Mouse (Mus musculus) heart, adult 2 months (tissue): ENCODE data around the gene Sf3b3.

ENCODE experiments used
- CTCF ChIP-seq: fragments of 200-600 bp; IDR thresholded peaks from 2 replicates; pipeline ENCODE4 v1.8.1; 2022; ENCODE audit warnings: antibody characterized with exemption, mild to moderate bottlenecking, moderate library complexity
- EP300 ChIP-seq: fragments of 200-500 bp; IDR thresholded peaks from 2 replicates; pipeline ENCODE4 v1.6.1; 2011; ENCODE audit warnings: low read depth, low read length, control low read depth; ENCODE audit not compliant: insufficient read depth

DNA sequence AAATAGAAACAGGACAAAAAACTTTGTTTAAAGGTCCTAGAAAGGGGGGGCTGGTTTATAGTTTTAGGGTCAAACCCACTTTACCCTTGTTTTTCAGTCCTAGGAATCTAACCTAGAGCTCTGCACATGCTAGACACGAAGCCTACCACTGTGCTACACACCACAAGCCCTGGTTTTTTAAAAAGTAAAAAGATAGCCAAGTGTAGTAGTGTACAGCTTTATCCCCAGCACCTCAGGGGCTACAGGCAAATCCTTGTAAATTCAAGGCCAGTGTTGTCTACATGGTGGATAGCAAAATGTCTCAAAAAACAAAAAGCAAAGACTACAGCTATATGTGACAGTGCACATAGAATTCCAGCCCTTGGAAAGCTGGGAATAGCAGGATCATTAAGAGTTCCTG, 29.6 kb downstream of the Sf3b3 start:
- TF ChIP-seq EP300 (no peak), CTCF (no peak)
